Comparison of ENCODE assay signal across 16 mouse cellular contexts in genomic region chr10:11746959-11747358, GRCm38 (mm10).
"Had no signal": no experiment of that assay in that cellular context is flagged by ENCODE, and none has a peak within 500 bp of the region (broad histone marks: within the 10 kb centered on the region; RNA-seq: fewer than 3 reads in every experiment).

No protein-coding gene starts in this region.

- H3K4me1 ChIP-seq: megakaryocyte, embryonic 14.5 days; midbrain, embryonic 13.5 days; midbrain, embryonic 15.5 days; neural tube, embryonic 12.5 days; stomach, embryonic 15.5 days had no signal

- H3K9ac ChIP-seq: lung, embryonic 14.5 days; midbrain, embryonic 13.5 days; midbrain, embryonic 15.5 days; neural tube, embryonic 12.5 days; stomach, embryonic 15.5 days had no signal

- ATAC-seq: midbrain, embryonic 13.5 days; midbrain, embryonic 15.5 days had no signal

- H3K4me3 ChIP-seq: megakaryocyte, embryonic 14.5 days; midbrain, embryonic 13.5 days; midbrain, embryonic 15.5 days; neural tube, embryonic 12.5 days; stomach, embryonic 15.5 days had no signal

- H3K9me3 ChIP-seq: megakaryocyte, embryonic 14.5 days; midbrain, embryonic 13.5 days; midbrain, embryonic 15.5 days; neural tube, embryonic 12.5 days; stomach, embryonic 15.5 days had no signal

- H3K4me2 ChIP-seq: lung, embryonic 14.5 days; midbrain, embryonic 11.5 days; midbrain, embryonic 13.5 days; midbrain, embryonic 15.5 days; neural tube, embryonic 12.5 days; stomach, embryonic 15.5 days had no signal

- H3K27me3 ChIP-seq: megakaryocyte, embryonic 14.5 days; midbrain, embryonic 13.5 days; midbrain, embryonic 15.5 days; neural tube, embryonic 12.5 days; stomach, embryonic 15.5 days had no signal

- H3K36me3 ChIP-seq: midbrain, embryonic 13.5 days; midbrain, embryonic 15.5 days; neural tube, embryonic 12.5 days; stomach, embryonic 15.5 days had no signal

- DNase-seq: lung, adult 18-20 months; lung, embryonic 14.5 days; lung, postnatal 10 days; lung, postnatal 36 days; right cerebral cortex, postnatal 14 days; thymus, adult 2 months; thymus, postnatal 25 days; thymus, postnatal 4 days had no signal

- H3K27ac ChIP-seq: macrophage; midbrain, embryonic 13.5 days; midbrain, embryonic 15.5 days; neural tube, embryonic 12.5 days; stomach, embryonic 15.5 days; stomach, postnatal 0 days had no signal
